ENCODE assay signal across 25 mouse cellular contexts in the genomic region with DNA sequence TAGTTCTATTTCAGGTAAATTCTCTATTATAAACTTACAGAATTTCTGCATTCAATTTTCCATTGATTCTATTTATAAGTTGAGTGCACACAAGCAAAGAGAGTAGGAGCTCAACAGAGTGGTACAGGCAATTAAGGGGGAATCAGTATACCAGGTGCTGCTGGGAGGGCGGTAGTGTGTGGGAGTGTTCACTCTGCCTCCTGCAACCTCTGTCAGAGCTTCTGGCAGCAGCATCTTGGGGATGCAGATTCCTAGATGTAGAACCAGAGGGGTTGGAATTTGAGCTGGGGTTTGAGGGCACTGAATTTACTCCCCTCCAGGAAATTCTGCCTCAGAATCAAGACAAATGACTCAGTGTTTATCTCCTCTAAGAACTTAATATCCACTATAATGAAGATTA.
"Had no signal": no experiment of that assay in that cellular context is flagged by ENCODE, and none has a peak within 500 bp of the region (broad histone marks: within the 10 kb centered on the region; RNA-seq: fewer than 3 reads in every experiment).

No protein-coding gene starts in this region.

- H3K4me2 ChIP-seq: heart, embryonic 11.5 days; heart, embryonic 13.5 days; heart, embryonic 15.5 days; hindbrain, embryonic 13.5 days; hindbrain, embryonic 15.5 days; limb, embryonic 13.5 days; limb, embryonic 15.5 days; liver, embryonic 12.5 days had no signal

- H3K27ac ChIP-seq: gastrocnemius, adult 2 months; heart, adult 2 months; heart, embryonic 13.5 days; heart, embryonic 15.5 days; hindbrain, embryonic 13.5 days; hindbrain, embryonic 15.5 days; hindbrain, postnatal 0 days; limb, embryonic 13.5 days; limb, embryonic 15.5 days; liver, embryonic 12.5 days; liver, embryonic 14.5 days had no signal

- ATAC-seq: forebrain, embryonic 16.5 days; hindbrain, postnatal 0 days; intestine, embryonic 16.5 days; liver, embryonic 12.5 days had no signal

- H3K27me3 ChIP-seq: heart, embryonic 13.5 days; heart, embryonic 15.5 days; hindbrain, embryonic 13.5 days; hindbrain, embryonic 15.5 days; limb, embryonic 13.5 days; limb, embryonic 15.5 days; liver, embryonic 12.5 days had no signal

- H3K4me3 ChIP-seq: gastrocnemius, adult 2 months; heart, adult 2 months; heart, embryonic 13.5 days; heart, embryonic 15.5 days; hindbrain, embryonic 13.5 days; hindbrain, embryonic 15.5 days; limb, embryonic 13.5 days; limb, embryonic 15.5 days; liver, embryonic 12.5 days had no signal

- H3K9ac ChIP-seq: heart, embryonic 13.5 days; heart, embryonic 15.5 days; hindbrain, embryonic 13.5 days; hindbrain, embryonic 15.5 days; limb, embryonic 13.5 days; limb, embryonic 15.5 days; liver, embryonic 12.5 days; liver, embryonic 14.5 days had no signal

- H3K36me3 ChIP-seq: heart, embryonic 13.5 days; heart, embryonic 15.5 days; hindbrain, embryonic 13.5 days; hindbrain, embryonic 15.5 days; limb, embryonic 13.5 days; limb, embryonic 15.5 days; liver, embryonic 12.5 days had no signal

- DNase-seq: gastrocnemius, adult 2 months; gastrocnemius, postnatal 14 days; gastrocnemius, postnatal 36 days; heart, adult 11 months; heart, adult 2 months; heart, postnatal 14 days; heart, postnatal 36 days; kidney, adult 18-20 months; kidney, adult 9 months; kidney, postnatal 25 days; layer of hippocampus, adult 9-11 months; layer of hippocampus, postnatal 36 days; left cerebral cortex, postnatal 4 days had no signal

- H3K9me3 ChIP-seq: heart, embryonic 13.5 days; heart, embryonic 15.5 days; hindbrain, embryonic 13.5 days; hindbrain, embryonic 15.5 days; limb, embryonic 13.5 days; limb, embryonic 15.5 days; liver, embryonic 12.5 days had no signal

- H3K4me1 ChIP-seq: hindbrain, embryonic 13.5 days; limb, embryonic 13.5 days; limb, embryonic 15.5 days; liver, embryonic 12.5 days had no signal
